Mouse (Mus musculus) T-helper 2 cell (primary cell): Measurements from ENCODE around the gene March9.
"Not testable (repeated sequence)": the region's sequence is repeated elsewhere in the genome, so short reads cannot be mapped to it uniquely, and the experiment has no call there.

Experiments used
- in situ Hi-C: fragments of 300-600 bp; cut with MboI, MseI; formaldehyde crosslinking; loops from one replicate; pipeline ENCODE4 v1.15.1; 2025; ENCODE audit warnings: high pct_unique_total_duplicates

Gene March9

GRCm38 (mm10) chr10:127063913-127064870, 4.2 kb upstream of the March9 start:
- in situ Hi-C loops: no loop called here

- in situ Hi-C loops: no loop called here
Measured at GRCm38 (mm10) chr10:127063239-127063872, 3.4 kb upstream of the March9 start, which contains the start of gene Cdk4. Cdk4 (plus strand) TSS chr10:127063534.

GRCm38 (mm10) chr10:127062503-127062902, 2.5 kb upstream of the March9 start:
- in situ Hi-C loops: no loop called here

GRCm38 (mm10) chr10:127062101-127062500, 2.1 kb upstream of the March9 start:
- in situ Hi-C loops: not testable (repeated sequence)

GRCm38 (mm10) chr10:127061513-127061912, 1.5 kb upstream of the March9 start:
- in situ Hi-C loops: no loop called here

GRCm38 (mm10) chr10:127061085-127061484, 1.1 kb upstream of the March9 start:
- in situ Hi-C loops: no loop called here

GRCm38 (mm10) chr10:127059174-127059967, 613 bp downstream of the March9 start:
- in situ Hi-C loops: no loop called here

- in situ Hi-C loops: no loop called here
Measured at GRCm38 (mm10) chr10:127058708-127059107, 1.3 kb downstream of the March9 start.

GRCm38 (mm10) chr10:127058161-127058560, 1.8 kb downstream of the March9 start:
- in situ Hi-C loops: no loop called here

- in situ Hi-C loops: no loop called here
Measured at GRCm38 (mm10) chr10:127056490-127056889, 3.5 kb downstream of the March9 start.

GRCm38 (mm10) chr10:127055406-127055805, 4.6 kb downstream of the March9 start:
- in situ Hi-C loops: no loop called here

GRCm38 (mm10) chr10:127054646-127055045, 5.3 kb downstream of the March9 start:
- in situ Hi-C loops: no loop called here

GRCm38 (mm10) chr10:127050119-127050474, 9.9 kb downstream of the March9 start:
- in situ Hi-C loops: no loop called here

- in situ Hi-C loops: loop anchor here (10.0 to 25.0 kb wide), 2 partner anchors 625 to 1863 kb away; partner anchors contain the start of genes Bloc1s1, Cd63 and Rdh5
Measured at GRCm38 (mm10) chr10:127049395-127050118, 10.4 kb downstream of the March9 start.

- in situ Hi-C loops: loop anchor here (10.0 to 25.0 kb wide), 2 partner anchors 626 to 1864 kb away; partner anchors contain the start of genes Bloc1s1, Cd63 and Rdh5
Measured at GRCm38 (mm10) chr10:127048608-127049394, 11.2 kb downstream of the March9 start.

GRCm38 (mm10) chr10:127047954-127048353, 12.0 kb downstream of the March9 start, which contains the start of gene Cyp27b1:
Cyp27b1 (plus strand) TSS chr10:127048250.
- in situ Hi-C loops: loop anchor here (10.0 to 25.0 kb wide), 2 partner anchors 627 to 1864 kb away; partner anchors contain the start of genes Bloc1s1, Cd63 and Rdh5

- in situ Hi-C loops: loop anchor here (10.0 to 25.0 kb wide), 2 partner anchors 632 to 1869 kb away; partner anchors contain the start of genes Bloc1s1, Cd63 and Rdh5
Measured at GRCm38 (mm10) chr10:127043187-127043586, 16.8 kb downstream of the March9 start.

GRCm38 (mm10) chr10:127042468-127043115, 17.4 kb downstream of the March9 start:
- in situ Hi-C loops: loop anchor here (10.0 to 25.0 kb wide), 2 partner anchors 632 to 1870 kb away; partner anchors contain the start of genes Bloc1s1, Cd63 and Rdh5

GRCm38 (mm10) chr10:127041774-127042338, 18.1 kb downstream of the March9 start:
- in situ Hi-C loops: loop anchor here (10.0 to 25.0 kb wide), 2 partner anchors 633 to 1870 kb away; partner anchors contain the start of genes Bloc1s1, Cd63 and Rdh5
